Mouse (Mus musculus) heart, adult 11 months (tissue): ENCODE measurements around the gene Fam210b.

Experiments used
- DNase-seq: peaks from one replicate; pipeline ENCODE4 v3.0.0; 2022

The Fam210b gene

DNA sequence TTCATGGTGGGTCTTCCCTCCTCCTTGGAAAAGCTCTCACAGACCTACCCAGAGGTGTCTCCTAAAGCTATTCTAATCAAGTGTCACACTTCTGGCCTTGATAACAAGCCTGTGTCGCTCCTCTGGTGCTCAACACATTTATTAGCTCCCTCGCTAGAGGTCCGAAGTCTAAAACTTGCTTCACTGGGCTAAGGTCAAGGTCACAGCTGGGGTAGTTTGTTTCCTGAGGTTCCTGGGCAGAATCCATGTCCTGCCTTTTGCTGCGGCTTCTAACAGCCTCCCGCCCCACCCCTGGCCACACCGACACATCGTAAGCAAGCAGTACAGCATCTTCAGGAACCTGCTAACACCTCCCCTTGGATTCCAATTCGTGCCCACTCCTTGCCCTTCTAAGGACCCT is 5.4 kb downstream of the Fam210b start:
- no peak for DNase-seq

DNA sequence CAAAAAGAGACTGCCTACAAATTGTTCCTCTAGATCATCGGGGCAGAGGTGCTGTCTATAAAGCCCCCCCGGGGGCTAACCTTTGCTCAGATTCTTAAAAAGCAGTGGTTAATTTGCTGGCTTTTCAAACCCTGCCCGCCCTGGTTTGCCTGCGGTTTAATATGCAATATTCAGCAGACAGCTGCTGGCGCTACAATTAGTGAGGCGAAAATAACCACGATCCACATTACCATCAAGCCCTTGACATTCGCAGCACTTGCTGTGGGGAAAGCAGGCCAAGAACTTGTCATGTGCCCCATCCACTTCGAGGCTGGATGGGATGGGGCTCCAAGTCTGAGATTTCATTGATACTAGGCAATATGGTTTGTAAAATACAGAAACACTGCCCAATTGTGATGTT is 7.9 kb downstream of the Fam210b start:
- no peak for DNase-seq

DNA sequence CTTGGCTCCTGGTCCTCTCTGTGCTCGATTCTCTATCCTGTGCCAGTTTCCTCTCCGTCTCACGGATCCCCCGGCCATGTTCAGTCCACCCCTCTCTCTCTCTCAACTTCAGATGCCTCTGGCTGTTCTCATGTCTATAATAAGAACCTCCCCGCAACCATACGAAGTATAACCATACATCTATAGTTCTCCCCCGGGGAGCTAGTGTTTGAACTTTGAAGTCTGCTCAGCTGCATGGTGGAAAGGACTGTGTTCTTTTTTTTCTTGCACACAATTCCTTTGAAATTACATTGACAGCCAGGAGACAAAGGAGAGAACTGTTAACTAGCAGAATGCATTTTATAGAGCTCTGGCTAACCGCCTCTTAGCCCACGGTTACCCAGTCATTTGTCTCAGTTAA is 9.4 kb downstream of the Fam210b start:
- no peak for DNase-seq

DNA sequence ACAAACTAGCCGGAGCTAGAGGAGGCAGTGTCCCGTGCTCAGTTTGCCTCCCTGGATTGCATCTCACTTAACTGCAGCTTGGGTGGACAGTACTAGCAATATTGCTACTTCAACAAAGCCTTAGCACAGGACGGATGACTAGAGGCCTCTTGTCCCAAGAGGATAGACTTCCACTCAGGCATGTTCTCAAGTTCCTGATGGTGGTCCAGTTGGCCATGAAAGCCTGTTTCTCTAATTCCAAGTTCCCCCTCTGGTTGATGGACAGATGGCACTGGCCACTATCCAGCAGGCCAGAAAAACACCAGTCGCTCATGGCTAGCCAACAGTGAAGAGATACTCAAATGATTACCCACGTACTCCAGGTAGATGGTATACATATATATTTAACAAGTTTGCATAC is 10.5 kb downstream of the Fam210b start:
- no peak for DNase-seq

- no peak for DNase-seq
Observed at GRCm38 (mm10) chr2:172363176-172363575, 17.8 kb downstream of the Fam210b start.

DNA sequence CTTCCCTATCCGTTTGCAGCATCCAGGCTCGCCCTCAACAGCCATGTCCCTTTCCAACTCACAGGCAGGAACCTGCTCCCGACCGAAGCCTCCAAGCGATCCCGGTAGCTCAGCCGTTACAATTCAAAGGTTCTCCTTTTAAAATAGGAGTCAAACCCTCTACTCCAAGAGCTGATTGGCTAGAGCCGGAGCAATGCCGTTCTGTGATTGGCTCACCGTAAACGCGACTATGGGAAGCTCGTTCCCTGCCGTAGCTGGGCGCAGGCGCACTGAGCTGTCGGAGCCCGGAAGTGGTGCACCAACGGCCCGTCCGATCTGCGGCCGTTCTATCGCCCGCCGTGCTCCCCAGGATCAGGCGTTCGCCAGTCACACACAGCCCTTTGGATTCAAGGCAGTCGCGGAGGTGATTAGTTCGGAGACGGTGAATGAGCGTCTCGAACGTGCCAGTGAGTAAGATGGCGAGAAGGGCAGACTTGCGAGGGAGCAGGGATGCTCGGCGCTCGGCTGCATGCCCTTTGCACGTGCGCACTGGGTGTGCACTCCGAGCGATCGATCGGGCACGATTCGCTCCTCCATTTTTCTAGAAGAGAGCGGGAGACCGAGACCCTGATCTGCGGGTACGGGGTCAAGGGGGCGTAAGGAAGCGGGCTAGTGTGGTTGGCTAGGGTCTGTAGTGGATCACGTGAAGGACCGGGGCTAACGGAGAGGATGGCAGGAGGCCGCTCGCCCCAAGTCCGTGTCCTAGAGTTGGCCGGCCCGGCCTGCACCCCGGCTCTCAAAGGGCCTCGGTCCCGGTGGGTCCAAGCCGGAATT is 25.3 kb downstream of the Fam210b start, which contains the start of the genes Aurka and Cstf1:
Gene Aurka (minus strand): TSS at position 125 of the 813 bp plus-strand sequence.
Gene Cstf1 (plus strand): TSS at position 271 of the 813 bp plus-strand sequence.
- peak; percentile 100 for DNase-seq

DNA sequence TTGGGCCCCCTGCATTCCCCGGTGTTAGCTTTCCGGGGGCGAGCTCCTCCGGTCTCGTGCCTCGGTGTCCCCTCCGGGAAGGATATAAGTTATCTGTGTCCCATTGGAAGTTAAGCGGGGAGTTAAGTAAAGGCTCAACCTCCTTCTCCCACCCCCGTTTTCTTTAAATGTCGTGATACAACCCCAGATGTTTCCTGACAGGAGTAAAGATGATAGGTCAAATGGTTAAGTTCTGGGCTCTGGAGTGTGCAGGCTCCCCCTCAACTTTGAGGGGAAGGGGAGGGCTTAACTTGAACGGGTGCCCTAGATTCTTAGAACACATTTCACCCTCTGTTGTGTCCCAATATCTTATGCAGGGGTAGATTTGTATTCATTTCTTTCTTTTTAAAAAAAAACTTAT is 25.9 kb downstream of the Fam210b start:
- DNase-seq = no peak

DNA sequence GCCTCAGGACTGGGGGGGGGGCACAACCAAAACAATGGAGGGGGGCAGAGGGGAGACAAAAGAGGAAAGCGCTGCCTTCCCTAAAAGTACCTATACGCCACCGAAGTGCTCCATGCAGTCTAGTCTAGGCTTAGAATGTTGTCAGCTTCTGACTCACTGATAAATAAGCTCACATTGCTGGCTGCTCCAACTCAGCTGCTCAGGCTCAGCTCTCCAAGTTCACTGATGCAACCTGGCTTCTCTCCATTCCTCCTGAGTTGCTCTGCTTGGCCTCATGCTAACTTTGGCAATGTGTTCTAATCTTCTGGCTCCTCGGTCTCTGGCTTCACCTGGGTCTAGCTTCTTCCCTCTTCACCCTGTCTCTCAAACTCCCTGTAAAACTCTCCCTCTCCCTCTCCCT is 31.2 kb downstream of the Fam210b start:
- DNase-seq = no peak

DNA sequence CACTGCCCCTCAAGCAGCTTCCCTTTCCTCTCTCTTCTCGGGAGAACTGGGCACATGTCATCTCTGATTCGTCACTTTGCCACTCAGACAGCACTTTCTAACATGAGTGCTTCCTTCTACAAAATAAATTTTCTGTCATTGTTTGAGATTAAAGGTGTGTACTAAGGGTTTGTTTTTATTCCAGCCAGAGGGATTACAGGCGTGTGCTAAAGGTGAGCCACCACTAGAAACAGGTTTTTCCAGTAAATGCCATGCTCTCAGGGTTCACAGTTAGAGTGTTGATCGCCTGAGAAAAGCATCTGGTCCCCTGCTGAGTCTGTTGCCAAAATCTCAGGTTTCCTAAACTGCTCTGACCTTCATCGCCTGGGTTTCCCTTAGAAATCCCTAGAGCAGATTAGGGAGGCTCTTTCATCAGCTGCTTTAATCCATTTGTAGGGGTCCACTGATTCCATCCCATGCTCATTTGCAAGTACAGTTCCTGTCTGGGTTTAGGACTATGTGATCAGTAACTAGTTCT is 31.7 kb downstream of the Fam210b start:
- DNase-seq = no peak

DNA sequence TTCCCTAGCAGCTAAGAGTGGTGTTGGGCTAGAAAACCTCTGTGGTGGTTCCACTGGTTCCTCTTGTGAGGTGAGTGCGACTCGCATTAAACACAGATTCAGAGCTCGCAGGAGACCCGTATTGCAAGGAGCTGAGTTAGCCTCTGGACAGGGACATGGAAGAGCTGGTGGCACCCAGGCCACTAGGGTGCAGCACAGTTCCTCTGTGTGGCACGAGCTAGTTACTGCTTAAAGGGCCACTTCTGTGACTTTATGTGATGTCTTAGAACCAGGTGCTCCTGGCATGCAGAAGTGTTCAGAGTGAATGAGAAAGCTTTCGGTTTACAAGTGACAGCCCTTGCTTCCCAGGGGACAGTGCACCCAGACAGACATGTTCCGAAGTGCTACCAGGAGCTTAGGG is 33.0 kb downstream of the Fam210b start:
- no peak for DNase-seq

GRCm38 (mm10) chr2:172380513-172380912 is 35.1 kb downstream of the Fam210b start:
- DNase-seq = no peak

DNA sequence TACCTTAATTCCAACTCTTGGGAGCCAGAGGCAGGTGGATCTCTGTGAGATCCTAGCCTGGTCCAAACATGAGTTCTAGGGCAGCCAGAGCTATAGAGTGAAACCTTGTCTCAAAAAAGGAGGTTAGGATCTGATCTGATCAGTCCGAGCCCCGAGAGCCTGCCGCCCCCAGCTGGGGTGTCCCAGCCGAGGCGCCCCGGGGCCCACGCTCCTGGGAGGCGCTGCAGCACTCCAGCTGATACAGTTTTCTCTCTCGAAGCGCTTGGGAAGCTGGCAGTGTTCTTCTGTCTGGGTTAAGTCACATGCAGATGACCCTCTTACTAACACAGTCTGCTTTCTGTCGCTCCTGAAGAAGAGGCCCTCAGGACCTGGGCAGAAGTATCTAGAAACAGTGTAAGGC is 36.0 kb downstream of the Fam210b start:
- no peak for DNase-seq

DNA sequence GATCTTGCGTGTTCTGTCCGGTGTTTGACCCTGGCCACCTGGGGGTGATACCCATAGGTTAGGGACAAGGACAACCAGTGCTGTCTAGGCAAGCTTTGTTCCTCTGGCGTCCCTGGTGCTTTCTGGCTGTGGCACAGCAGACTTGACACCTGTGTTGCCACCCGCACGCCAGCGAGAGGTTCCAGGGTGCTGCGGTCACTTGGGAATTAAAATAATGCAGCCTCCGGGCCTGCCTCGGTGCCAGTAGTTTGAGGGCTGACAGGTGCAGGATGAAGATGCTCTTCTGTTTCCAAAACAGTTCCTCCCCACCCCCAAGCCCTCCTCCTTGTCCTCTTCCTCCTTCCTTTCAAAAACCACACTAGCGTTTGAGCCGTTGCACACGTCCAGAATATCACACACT is 36.5 kb downstream of the Fam210b start:
- no peak for DNase-seq

- no peak for DNase-seq
Observed at GRCm38 (mm10) chr2:172384715-172385114, 39.4 kb downstream of the Fam210b start.

DNA sequence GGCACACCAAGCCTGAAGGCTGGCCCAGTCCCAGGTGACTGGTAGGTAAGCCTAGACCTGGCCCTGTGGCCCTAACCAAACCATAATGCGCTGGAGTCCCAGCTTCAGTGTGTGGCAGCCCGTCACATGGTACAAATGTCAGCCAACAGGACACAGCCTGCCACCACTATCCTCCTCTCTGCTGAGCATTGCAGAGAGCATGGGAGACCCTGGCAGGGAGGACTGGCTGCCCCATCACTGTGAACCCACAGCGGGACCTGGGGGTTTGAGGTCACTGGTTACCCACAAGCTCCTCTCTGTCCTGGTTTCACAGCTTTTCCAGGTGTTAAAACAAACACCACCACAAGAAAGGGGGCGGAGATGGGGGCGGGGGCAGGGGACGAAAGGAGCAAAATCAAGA is 45.0 kb downstream of the Fam210b start:
- DNase-seq = no peak

GRCm38 (mm10) chr2:172392041-172392521 is 46.7 kb downstream of the Fam210b start:
- DNase-seq = no peak

DNA sequence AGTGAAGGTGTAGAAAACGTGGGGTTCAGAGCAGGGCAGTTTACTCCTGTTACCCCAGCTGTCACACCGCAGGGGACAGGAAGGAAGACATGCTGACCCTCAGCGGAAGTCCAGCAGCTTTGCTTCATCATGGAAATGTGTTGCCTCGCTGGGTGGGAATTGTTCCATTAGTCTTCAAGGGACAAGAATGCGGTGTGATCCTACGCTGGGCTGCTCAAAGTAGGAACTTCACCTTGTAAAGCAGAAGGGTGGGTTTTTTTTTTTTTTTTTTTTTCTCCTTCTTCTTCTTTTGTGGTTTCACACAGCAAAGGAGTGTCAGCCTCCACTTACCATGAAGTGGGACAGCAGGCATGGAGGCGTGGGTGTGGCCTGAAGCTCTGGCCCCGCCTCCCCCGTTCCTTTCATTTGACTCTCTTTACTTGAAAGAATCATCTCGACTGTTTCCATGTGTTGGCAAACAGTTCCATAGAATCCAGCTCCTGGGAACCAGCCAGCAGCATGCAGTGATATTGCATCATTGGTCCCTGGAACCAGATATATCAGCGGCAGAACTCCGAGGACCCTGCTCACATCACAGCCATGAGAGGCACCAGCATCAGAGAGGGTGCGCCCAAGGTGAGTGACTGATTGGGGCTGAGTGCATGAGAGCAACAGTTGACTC is 48.2 kb downstream of the Fam210b start, which contains the start of gene Cass4:
Gene Cass4 (plus strand): TSS at position 404 of the 661 bp plus-strand sequence.
- DNase-seq = peak; percentile 93

DNA sequence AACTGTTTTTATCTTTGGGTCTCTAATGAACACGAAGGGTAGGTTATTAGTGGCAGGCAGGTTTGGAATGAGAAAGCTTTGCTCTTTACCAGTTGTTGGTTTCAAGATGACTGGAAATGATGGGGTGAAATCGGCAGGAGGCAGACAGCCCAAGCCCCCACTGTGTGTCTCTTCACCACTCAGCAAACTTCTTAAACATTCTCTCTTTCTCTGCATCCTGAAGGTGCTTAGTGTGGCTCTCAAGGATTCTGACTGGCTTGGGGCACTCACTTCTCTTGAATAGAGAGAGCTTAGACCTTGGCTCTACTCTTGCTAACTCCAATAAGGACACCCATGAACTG is 48.7 kb downstream of the Fam210b start:
- DNase-seq = no peak

- DNase-seq = no peak
Observed at GRCm38 (mm10) chr2:172394671-172395070, 49.3 kb downstream of the Fam210b start.

GRCm38 (mm10) chr2:172395961-172396360 is 50.6 kb downstream of the Fam210b start:
- DNase-seq = no peak

- no peak for DNase-seq
Observed at GRCm38 (mm10) chr2:172399901-172400300, 54.5 kb downstream of the Fam210b start.

DNA sequence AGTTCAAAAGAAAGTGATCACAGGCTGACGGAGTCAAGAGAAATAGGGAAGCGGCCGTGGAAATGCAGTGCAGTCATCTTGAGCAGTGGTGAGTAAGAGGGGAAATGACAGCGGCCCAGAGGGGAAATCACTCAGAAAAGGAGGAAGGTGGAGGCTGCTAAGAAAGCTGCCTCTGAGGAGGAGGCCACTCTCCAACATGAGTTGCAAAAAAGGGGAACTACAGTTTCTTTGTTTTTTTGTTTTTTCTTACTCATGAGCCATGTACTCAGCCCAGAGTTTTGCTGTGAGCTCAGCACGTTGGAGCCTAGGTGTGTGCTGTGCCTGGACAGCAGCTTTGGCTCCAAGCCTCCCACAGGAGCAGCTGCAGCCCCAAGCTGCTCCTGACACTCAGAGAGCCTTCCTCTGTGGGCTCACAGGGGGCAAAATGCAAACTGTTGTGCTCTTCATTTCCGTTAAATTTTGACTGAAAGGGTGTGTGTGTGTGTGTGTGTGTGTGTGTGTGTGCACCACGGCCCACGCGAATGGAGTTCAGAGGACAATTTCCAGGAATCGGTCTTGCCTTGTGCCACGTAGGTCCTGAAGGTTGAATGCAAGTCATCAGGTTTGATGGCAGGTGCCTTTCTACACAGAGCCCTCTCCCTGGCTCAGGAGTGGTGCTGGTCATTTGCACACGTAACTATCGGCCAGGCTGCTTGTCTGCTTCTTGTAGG is 55.9 kb downstream of the Fam210b start:
- DNase-seq = peak; percentile 97

- no peak for DNase-seq
Observed at GRCm38 (mm10) chr2:172404239-172404638, 58.9 kb downstream of the Fam210b start.
